Comparison of ENCODE assay signal across 13 mouse cellular contexts in genomic region chr3:60819684-60820281, GRCm38 (mm10).
DNase-seq lines count a peak whose midpoint lies in the region; ATAC-seq and TF ChIP-seq lines count a peak whose summit lies in the region.
"Had no signal": no experiment of that assay in that cellular context is flagged by ENCODE, and none has a peak within 500 bp of the region (broad histone marks: within the 10 kb centered on the region; RNA-seq: fewer than 3 reads in every experiment).

No protein-coding gene starts in this region.

- no peaks in the 10 kb centered on the region for H3K36me3 ChIP-seq in heart, embryonic 13.5 days
- no peaks in the 10 kb centered on the region for H3K36me3 ChIP-seq in hindbrain, postnatal 0 days (ENCODE audit: insufficient read depth, low read length)
- H3K36me3 ChIP-seq: limb, embryonic 15.5 days; midbrain, embryonic 12.5 days had no signal

- WGBS in heart, embryonic 13.5 days: 34% methylated on average over 4 of the region's 4 CpGs
- WGBS in hindbrain, postnatal 0 days: 70% methylated on average over 4 of the region's 4 CpGs

- no peak overlapping the region for H3K4me2 ChIP-seq in heart, embryonic 13.5 days
- H3K4me2 ChIP-seq in hindbrain, postnatal 0 days (ENCODE audit: low read depth, low read length): no peak overlapping the region
- H3K4me2 ChIP-seq: hindbrain, embryonic 14.5 days; limb, embryonic 15.5 days; midbrain, embryonic 12.5 days had no signal

- H3K27me3 ChIP-seq in heart, embryonic 13.5 days (replicated peaks): no peaks in the 10 kb centered on the region
- no peaks in the 10 kb centered on the region for H3K27me3 ChIP-seq in hindbrain, postnatal 0 days (ENCODE audit: insufficient read depth, low read length)
- H3K27me3 ChIP-seq: limb, embryonic 15.5 days; midbrain, embryonic 12.5 days had no signal

- H3K4me3 ChIP-seq in heart, embryonic 13.5 days: no peak overlapping the region
- H3K4me3 ChIP-seq in hindbrain, postnatal 0 days (ENCODE audit: low read length): no peak overlapping the region
- H3K4me3 ChIP-seq: limb, embryonic 15.5 days; midbrain, embryonic 12.5 days had no signal

- no peak overlapping the region for H3K9ac ChIP-seq in heart, embryonic 13.5 days
- H3K9ac ChIP-seq in hindbrain, postnatal 0 days (replicated peaks; ENCODE audit: low read length): no peak overlapping the region
- H3K9ac ChIP-seq: hindbrain, embryonic 14.5 days; limb, embryonic 15.5 days; midbrain, embryonic 12.5 days had no signal

- no peak for DNase-seq in heart, postnatal 10 days
- peak; percentile 81 for DNase-seq in c-Kit-negative CD71-positive TER-119-positive erythroid progenitor cells, embryonic 14.5 days (ENCODE audit: low read depth, low spot score)
- DNase-seq in liver: peak; percentile 80
- peak; percentile 13 for DNase-seq in skeletal muscle tissue, adult 2 months (ENCODE audit: low read depth, low spot score)
- DNase-seq in hindbrain, postnatal 0 days (ENCODE audit: low spot score): no peak
- no peak for DNase-seq in kidney, postnatal 36 days
- no peak for DNase-seq in thymus, postnatal 0 days (ENCODE audit: low spot score)
- DNase-seq: gastrocnemius, postnatal 36 days; right cerebral cortex, postnatal 14 days had no signal

- ATAC-seq in heart, embryonic 13.5 days (ENCODE audit: extremely low read depth, insufficient number of reproducible peaks, low FRiP score, low TSS enrichment): peak; percentile 51; the same call in 1 of the 2 replicates
- ATAC-seq in hindbrain, postnatal 0 days: no peak

- H3K9me3 ChIP-seq in heart, embryonic 13.5 days: no peaks in the 10 kb centered on the region
- H3K9me3 ChIP-seq in hindbrain, postnatal 0 days (ENCODE audit: low read length): no peaks in the 10 kb centered on the region
- H3K9me3 ChIP-seq: limb, embryonic 15.5 days; midbrain, embryonic 12.5 days had no signal

- intact Hi-C loops in heart, postnatal 10 days (cut with DNase I): no loop called here

- H3K4me1 ChIP-seq in heart, embryonic 13.5 days: 0 out of 2 replicates have a peak, but pooled peaks cover 9% of the 10 kb centered on the region
- no peaks in the 10 kb centered on the region for H3K4me1 ChIP-seq in hindbrain, postnatal 0 days (ENCODE audit: insufficient read depth, low read length)
- H3K4me1 ChIP-seq: limb, embryonic 15.5 days; midbrain, embryonic 12.5 days had no signal

- no peak for TF ChIP-seq CTCF in hindbrain, postnatal 0 days (IDR thresholded peaks at IDR 0.05; ENCODE audit: low read depth)

- H3K27ac ChIP-seq in heart, embryonic 13.5 days (replicated peaks): peak overlapping the region; percentile 10; the same call in 1 of the 2 replicates
- no peak overlapping the region for H3K27ac ChIP-seq in hindbrain, postnatal 0 days
- H3K27ac ChIP-seq: hindbrain, embryonic 14.5 days; limb, embryonic 15.5 days; midbrain, embryonic 12.5 days had no signal

Comparison
In these comparisons a context has a peak if more than half of its experiments do, and no peak if none do; other contexts are left out.
1. DNase-seq: peak in c-Kit-negative CD71-positive TER-119-positive erythroid progenitor cells, embryonic 14.5 days (single experiment), liver (single experiment) and skeletal muscle tissue, adult 2 months (single experiment); none in heart, postnatal 10 days (0 of 2), hindbrain, postnatal 0 days (single experiment), kidney, postnatal 36 days (0 of 2) and thymus, postnatal 0 days (single experiment).